Mouse (Mus musculus) cerebellum, adult 2 months (tissue): ENCODE measurements at regions not wholly inside any gene's neighbourhood (a gene's known extent, or its start where the extent isn't known, plus 50 kb on each side); places are given as distances from the start of the nearest gene placed in this dataset.

Experiments used
- CTCF ChIP-seq: fragments of 200-500 bp; IDR thresholded peaks from 2 replicates; pipeline ENCODE4 v1.5.1; 2011; ENCODE audit warnings: low read depth, mild to moderate bottlenecking, control low read depth, low read length, moderate library complexity, borderline replicate concordance; ENCODE audit not compliant: insufficient read depth
- POLR2A ChIP-seq: fragments of 200-500 bp; IDR thresholded peaks from 2 replicates; pipeline ENCODE4 v1.6.1; 2011; ENCODE audit warnings: low read length, control low read depth, borderline replicate concordance; ENCODE audit not compliant: insufficient read depth

- TF ChIP-seq CTCF (no peak), POLR2A (no peak)
Measured at GRCm38 (mm10) chr1:75936596-75936995, 390.5 kb downstream of the Slc4a3 start.
